ENCODE assay signal across 14 mouse cellular contexts in genomic region chr1:90247756-90248541, GRCm38 (mm10). TPM values are rescaled to one million over a fixed set of nuclear protein-coding genes. Genes with fewer than 3 reads are reported as not detected.
DNase-seq lines count a peak whose midpoint lies in the region; ATAC-seq and TF ChIP-seq lines count a peak whose summit lies in the region.
"Had no signal": no experiment of that assay in that cellular context is flagged by ENCODE, and none has a peak within 500 bp of the region (broad histone marks: within the 10 kb centered on the region; RNA-seq: fewer than 3 reads in every experiment).

No protein-coding gene starts in this region.

- peaks cover 5% of the 10 kb centered on the region; the same call in 1 of the 2 replicates for H3K27me3 ChIP-seq in forebrain, embryonic 10.5 days (ENCODE audit: poor library complexity, severe bottlenecking)
- H3K27me3 ChIP-seq in forebrain, embryonic 15.5 days = no peaks in the 10 kb centered on the region
- 0 out of 2 replicates have a peak, but pooled peaks cover 3% of the 10 kb centered on the region for H3K27me3 ChIP-seq in lung, embryonic 14.5 days (ENCODE audit: insufficient read depth, low read length)
- peaks cover 8% of the 10 kb centered on the region; the same call in 1 of the 2 replicates for H3K27me3 ChIP-seq in embryonic facial prominence, embryonic 10.5 days (replicated peaks; ENCODE audit: low read depth, poor library complexity, severe bottlenecking)
- H3K27me3 ChIP-seq in liver, embryonic 15.5 days = peaks cover 26% of the 10 kb centered on the region; the same call in 1 of the 2 replicates
- H3K27me3 ChIP-seq: CH12.LX, Patski had no signal

- peaks cover 68% of the 10 kb centered on the region for H3K4me1 ChIP-seq in forebrain, embryonic 10.5 days
- peaks cover 14% of the 10 kb centered on the region for H3K4me1 ChIP-seq in forebrain, embryonic 15.5 days
- peaks cover 7% of the 10 kb centered on the region; the same call in 1 of the 2 replicates for H3K4me1 ChIP-seq in lung, embryonic 14.5 days (ENCODE audit: insufficient read depth)
- H3K4me1 ChIP-seq in embryonic facial prominence, embryonic 10.5 days = peaks cover 56% of the 10 kb centered on the region
- peaks cover 78% of the 10 kb centered on the region for H3K4me1 ChIP-seq in liver, embryonic 15.5 days (replicated peaks)

- H3K4me2 ChIP-seq in forebrain, embryonic 15.5 days (replicated peaks) = no peak overlapping the region
- H3K4me2 ChIP-seq in lung, embryonic 14.5 days = no peak overlapping the region
- peak overlapping the region; percentile 58 for H3K4me2 ChIP-seq in liver, embryonic 15.5 days

- H3K9me3 ChIP-seq in forebrain, embryonic 10.5 days = no peaks in the 10 kb centered on the region
- H3K9me3 ChIP-seq in forebrain, embryonic 15.5 days = no peaks in the 10 kb centered on the region
- H3K9me3 ChIP-seq in lung, embryonic 14.5 days (ENCODE audit: low read depth, low read length) = no peaks in the 10 kb centered on the region
- H3K9me3 ChIP-seq in embryonic facial prominence, embryonic 10.5 days = no peaks in the 10 kb centered on the region
- no peaks in the 10 kb centered on the region for H3K9me3 ChIP-seq in liver, embryonic 15.5 days (replicated peaks)

- no peaks in the 10 kb centered on the region for H3K36me3 ChIP-seq in forebrain, embryonic 10.5 days (replicated peaks)
- no peaks in the 10 kb centered on the region for H3K36me3 ChIP-seq in forebrain, embryonic 15.5 days
- H3K36me3 ChIP-seq in lung, embryonic 14.5 days (ENCODE audit: insufficient read depth) = no peaks in the 10 kb centered on the region
- H3K36me3 ChIP-seq in embryonic facial prominence, embryonic 10.5 days (replicated peaks) = no peaks in the 10 kb centered on the region
- H3K36me3 ChIP-seq in liver, embryonic 15.5 days (replicated peaks) = no peaks in the 10 kb centered on the region

- no peak for DNase-seq in forebrain, embryonic 10.5 days (ENCODE audit: extremely low spot score, low spot score)
- DNase-seq in lung, embryonic 14.5 days = no peak
- no peak for DNase-seq in lung, postnatal 10 days
- no peak for DNase-seq in embryonic facial prominence, embryonic 10.5 days (ENCODE audit: low spot score)
- no peak for DNase-seq in cerebellum, postnatal 4 days (ENCODE audit: low spot score in 2 of 2)
- no peak for DNase-seq in layer of hippocampus, postnatal 36 days
- DNase-seq: cerebellum, adult 9-11 months; gastrocnemius, postnatal 14 days had no signal

- TF ChIP-seq CTCF in lung, embryonic 14.5 days (IDR thresholded peaks at IDR 0.05; ENCODE audit: low read depth) = no peak

- no peak for ATAC-seq in forebrain, embryonic 15.5 days (replicated peaks)
- 0 out of 2 replicates have a peak, but pooled peaks have one; percentile 44 for ATAC-seq in lung, embryonic 14.5 days (ENCODE audit: insufficient read depth)
- ATAC-seq in liver, embryonic 15.5 days (ENCODE audit: insufficient read depth) = peak; percentile 89
- ATAC-seq: forebrain, embryonic 16.5 days; Patski had no signal

- peak overlapping the region; percentile 70 for H3K27ac ChIP-seq in forebrain, embryonic 10.5 days
- H3K27ac ChIP-seq in forebrain, embryonic 15.5 days (replicated peaks) = no peak overlapping the region
- no peak overlapping the region for H3K27ac ChIP-seq in lung, embryonic 14.5 days (ENCODE audit: low read depth)
- peak overlapping the region; percentile 49; the same call in 1 of the 2 replicates for H3K27ac ChIP-seq in embryonic facial prominence, embryonic 10.5 days (replicated peaks)
- H3K27ac ChIP-seq in liver, embryonic 15.5 days (replicated peaks) = peak overlapping the region; percentile 93
- H3K27ac ChIP-seq: kidney, postnatal 0 days had no signal

- no peak overlapping the region for H3K4me3 ChIP-seq in forebrain, embryonic 10.5 days
- H3K4me3 ChIP-seq in forebrain, embryonic 15.5 days = no peak overlapping the region
- H3K4me3 ChIP-seq in lung, embryonic 14.5 days (ENCODE audit: low read depth, low read length) = no peak overlapping the region
- H3K4me3 ChIP-seq in embryonic facial prominence, embryonic 10.5 days = no peak overlapping the region
- H3K4me3 ChIP-seq in liver, embryonic 15.5 days (replicated peaks) = peak overlapping the region; percentile 19

- WGBS in forebrain, embryonic 10.5 days = 89% methylated on average over 8 of the region's 8 CpGs
- WGBS in forebrain, embryonic 15.5 days = 91% methylated on average over 8 of the region's 8 CpGs
- WGBS in lung, embryonic 14.5 days = 86% methylated on average over 8 of the region's 8 CpGs
- WGBS in embryonic facial prominence, embryonic 10.5 days = 89% methylated on average over 8 of the region's 8 CpGs
- WGBS in liver, embryonic 15.5 days (ENCODE audit: insufficient replicate concordance) = 46% methylated on average over 8 of the region's 8 CpGs

- H3K9ac ChIP-seq in forebrain, embryonic 15.5 days (replicated peaks) = no peak overlapping the region
- H3K9ac ChIP-seq in lung, embryonic 14.5 days = no peak overlapping the region
- H3K9ac ChIP-seq in liver, embryonic 15.5 days = peak overlapping the region; percentile 43; the same call in 1 of the 2 replicates

RNA-seq across cellular contexts. Expression of gene Ackr3, which starts 44.2 kb away (rescaled TPM):
- 19.3 and 21.5 TPM in 2 replicates for polyA plus RNA-seq in forebrain, embryonic 10.5 days (2016; fragmentation: Nextera tagmentation; extraction: Ambion mirVana)
- polyA plus RNA-seq in forebrain, embryonic 15.5 days (2015; fragmentation: Nextera tagmentation; extraction: Ambion mirVana) = 23.7 and 23.8 TPM in 2 replicates
- 22.6 and 24.3 TPM in 2 replicates for polyA plus RNA-seq in lung, embryonic 14.5 days (2014; fragmentation: Nextera tagmentation; extraction: Ambion mirVana)
- 20.0 and 22.4 TPM in 2 replicates for polyA plus RNA-seq in embryonic facial prominence, embryonic 10.5 days (2016; fragmentation: Nextera tagmentation; extraction: Ambion mirVana)
- 1.5 and 1.7 TPM in 2 replicates for polyA plus RNA-seq in liver, embryonic 15.5 days (2015; fragmentation: Nextera tagmentation; extraction: Ambion mirVana)
- 10 to 100 TPM; 16.3 to 17.0 TPM for total RNA-seq in layer of hippocampus, postnatal 36 days (2021)

Comparison
In these comparisons a context has a peak if more than half of its experiments do, and no peak if none do; other contexts are left out.
1. H3K27ac ChIP-seq: peak in forebrain, embryonic 10.5 days (single experiment), embryonic facial prominence, embryonic 10.5 days (single experiment) and liver, embryonic 15.5 days (single experiment); none in forebrain, embryonic 15.5 days (single experiment) and lung, embryonic 14.5 days (single experiment).